Mouse (Mus musculus): ENCODE data around the gene Tom1l2.

DNA sequence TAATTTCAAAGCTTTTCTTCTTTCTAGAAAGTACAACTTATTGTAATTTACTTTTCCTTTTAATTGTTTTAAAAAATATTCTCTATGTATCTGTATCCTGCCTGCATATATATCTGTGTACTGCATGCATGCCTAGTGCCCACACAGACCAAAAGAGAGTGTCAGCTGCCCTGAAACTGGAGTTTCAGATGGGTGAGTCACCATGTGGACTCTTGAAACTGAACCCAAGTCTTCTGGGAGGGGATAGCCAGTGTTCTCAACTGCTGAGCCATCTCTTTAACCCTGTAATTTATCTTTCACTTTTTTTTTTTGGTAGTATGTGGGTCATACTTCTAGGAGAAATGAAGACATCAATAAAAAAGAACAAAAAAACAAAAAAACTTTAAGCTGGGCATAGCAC, 29.0 kb downstream of the Tom1l2 start:
- TF ChIP-seq CTCF (IDR thresholded peaks at IDR 0.05; ENCODE audit: borderline replicate concordance, extremely low read depth, insufficient read depth, insufficient read length) (no peak), POLR2A (IDR thresholded peaks at IDR 0.05; ENCODE audit: borderline replicate concordance, extremely low read depth, insufficient read depth, insufficient read length, poor library complexity, severe bottlenecking) (no peak)

All from brain, embryonic 14.5 days (tissue).